Mouse (Mus musculus): ENCODE data around the gene Bax.
A peak's percentile ranks its signal among the peaks of the same experiment; 100 is the strongest.
"Not testable (repeated sequence)": the region's sequence is repeated elsewhere in the genome, so short reads cannot be mapped to it uniquely, and the experiment has no call there.

Gene Bax

GRCm38 (mm10) chr7:45466283-45467089, at the start of gene Bax:
Bax (minus strand) TSS chr7:45466898.
- peak; percentile 99 for DNase-seq

DNA sequence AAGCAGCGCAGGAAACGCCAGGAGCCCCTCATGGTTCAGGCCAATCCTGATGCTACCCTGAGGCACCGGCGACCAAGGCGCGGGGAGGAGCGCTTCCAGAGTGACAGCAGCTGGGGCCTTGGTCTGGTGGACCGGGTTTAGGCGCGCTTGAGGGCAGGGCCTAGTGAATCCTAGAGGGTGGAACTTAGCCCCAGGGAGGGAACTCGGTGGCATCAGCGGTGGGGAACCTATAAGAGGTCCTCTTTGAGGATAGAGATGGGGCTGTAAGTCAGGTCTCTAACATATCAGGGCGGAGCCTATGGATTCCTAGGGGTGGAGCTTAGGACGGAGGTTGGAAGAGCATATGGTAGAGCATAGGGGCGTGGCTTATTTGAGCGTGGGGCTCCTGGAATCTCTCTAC, 48.7 kb upstream of the Bax start:
- no peak for DNase-seq

DNA sequence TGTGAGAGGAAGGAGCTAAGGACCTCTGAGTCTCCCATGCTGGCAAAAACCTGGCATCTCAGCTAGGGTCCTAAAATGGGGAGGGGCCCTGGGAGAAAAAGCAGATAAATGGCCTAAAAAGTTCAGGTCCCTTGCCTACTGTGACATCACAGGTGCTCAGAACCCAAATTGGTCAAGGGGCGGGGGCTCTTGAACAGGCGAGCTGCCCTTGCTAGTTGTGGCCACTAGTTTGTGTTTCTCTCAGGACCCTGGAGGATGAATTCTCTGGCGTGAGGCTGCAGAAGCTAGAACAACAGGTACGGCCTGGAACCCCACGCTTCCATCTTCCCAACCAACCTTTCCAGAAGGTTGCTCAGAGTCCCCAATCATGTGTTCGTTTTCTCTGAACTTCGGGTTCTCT, 47.7 kb upstream of the Bax start:
- no peak for DNase-seq

GRCm38 (mm10) chr7:45509912-45510787, 43.5 kb upstream of the Bax start, which contains the start of gene Nucb1:
Nucb1 (minus strand) TSS chr7:45510406.
- peak; percentile 97 for DNase-seq

DNA sequence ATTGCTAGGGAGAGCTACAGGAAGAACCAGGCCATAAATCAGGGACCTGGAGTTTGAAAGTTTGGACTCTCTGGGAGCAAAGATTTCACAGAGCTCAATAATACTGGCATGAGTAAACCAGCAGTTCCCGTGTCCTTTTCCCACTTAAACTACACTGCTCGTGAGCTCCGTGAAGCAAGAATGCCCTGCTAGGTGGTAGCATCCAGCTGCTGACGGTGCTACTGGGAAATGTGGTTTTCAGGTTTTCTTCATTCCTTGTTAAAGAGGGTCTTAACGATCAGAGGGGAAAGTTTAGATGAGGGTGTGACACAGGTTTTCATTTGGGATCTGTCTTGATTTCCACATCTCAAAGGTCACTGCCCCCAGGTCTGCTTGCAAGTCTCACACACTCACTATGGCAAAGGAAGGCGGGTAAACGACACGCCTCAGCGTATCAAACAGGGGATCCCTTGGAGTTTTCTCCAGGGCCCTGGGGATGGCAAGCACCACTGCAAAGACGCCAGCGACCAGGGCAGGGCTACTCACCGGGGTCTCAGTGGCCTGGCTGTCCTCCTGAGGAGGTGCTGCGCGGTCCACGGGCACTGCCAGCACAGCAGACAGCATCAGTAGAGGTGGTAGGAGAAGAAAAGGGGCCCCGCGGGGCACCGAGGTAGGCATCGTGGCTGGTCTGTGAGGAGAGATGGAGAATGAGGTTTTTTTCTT, 42.6 kb upstream of the Bax start:
- DNase-seq, result no peak

DNA sequence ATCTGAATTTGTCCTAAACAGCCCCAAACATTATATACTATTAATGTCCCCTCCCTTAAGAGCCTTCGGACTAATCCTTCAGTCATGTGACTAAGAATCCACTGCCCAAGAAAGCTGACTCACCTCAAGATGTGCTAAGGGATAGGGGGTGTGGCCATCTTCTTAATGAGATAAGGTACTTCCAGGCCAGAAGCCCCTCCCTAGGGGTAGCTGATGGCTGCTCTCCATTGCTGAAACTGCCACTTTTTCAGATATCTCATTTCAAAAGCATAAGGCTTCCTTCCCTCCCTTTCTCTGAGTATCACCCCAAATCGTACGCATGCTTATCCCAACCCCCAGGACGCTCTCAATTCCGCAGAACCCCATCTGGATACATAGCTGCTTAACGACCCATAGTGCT, 41.9 kb upstream of the Bax start:
- DNase-seq, result no peak

- DNase-seq, result no peak
Observed at GRCm38 (mm10) chr7:45507583-45507982, 40.9 kb upstream of the Bax start.

DNA sequence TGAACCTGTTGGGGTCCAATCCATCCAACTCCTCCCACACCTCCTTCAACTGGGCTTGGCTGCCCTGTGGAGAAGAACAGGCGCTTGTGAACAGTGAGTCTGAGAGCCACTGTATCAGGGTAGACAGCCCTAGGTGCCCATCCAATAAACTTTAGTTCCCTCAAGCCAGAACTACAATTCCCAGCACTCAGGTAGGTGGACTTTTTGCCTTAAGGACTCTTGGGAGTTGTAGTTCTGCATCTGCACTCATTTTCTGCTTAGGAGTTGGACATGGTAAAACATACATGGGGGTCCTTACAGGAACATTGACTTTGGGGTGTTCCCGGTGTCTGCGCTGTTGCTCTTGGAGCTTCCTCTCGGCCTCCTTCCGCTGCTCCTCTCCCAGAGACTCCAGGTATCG, 31.7 kb upstream of the Bax start:
- no peak for DNase-seq

GRCm38 (mm10) chr7:45494548-45494947, 27.9 kb upstream of the Bax start:
- no peak for DNase-seq

GRCm38 (mm10) chr7:45492951-45493350, 26.3 kb upstream of the Bax start:
- peak; percentile 72 for DNase-seq

GRCm38 (mm10) chr7:45492225-45492844, 25.6 kb upstream of the Bax start:
- DNase-seq, result no peak

GRCm38 (mm10) chr7:45491264-45491663, 24.6 kb upstream of the Bax start:
- DNase-seq, result no peak

- no peak for DNase-seq
Observed at GRCm38 (mm10) chr7:45490822-45491221, 24.1 kb upstream of the Bax start.

- no peak for DNase-seq
Observed at GRCm38 (mm10) chr7:45489578-45489977, 22.9 kb upstream of the Bax start.

DNA sequence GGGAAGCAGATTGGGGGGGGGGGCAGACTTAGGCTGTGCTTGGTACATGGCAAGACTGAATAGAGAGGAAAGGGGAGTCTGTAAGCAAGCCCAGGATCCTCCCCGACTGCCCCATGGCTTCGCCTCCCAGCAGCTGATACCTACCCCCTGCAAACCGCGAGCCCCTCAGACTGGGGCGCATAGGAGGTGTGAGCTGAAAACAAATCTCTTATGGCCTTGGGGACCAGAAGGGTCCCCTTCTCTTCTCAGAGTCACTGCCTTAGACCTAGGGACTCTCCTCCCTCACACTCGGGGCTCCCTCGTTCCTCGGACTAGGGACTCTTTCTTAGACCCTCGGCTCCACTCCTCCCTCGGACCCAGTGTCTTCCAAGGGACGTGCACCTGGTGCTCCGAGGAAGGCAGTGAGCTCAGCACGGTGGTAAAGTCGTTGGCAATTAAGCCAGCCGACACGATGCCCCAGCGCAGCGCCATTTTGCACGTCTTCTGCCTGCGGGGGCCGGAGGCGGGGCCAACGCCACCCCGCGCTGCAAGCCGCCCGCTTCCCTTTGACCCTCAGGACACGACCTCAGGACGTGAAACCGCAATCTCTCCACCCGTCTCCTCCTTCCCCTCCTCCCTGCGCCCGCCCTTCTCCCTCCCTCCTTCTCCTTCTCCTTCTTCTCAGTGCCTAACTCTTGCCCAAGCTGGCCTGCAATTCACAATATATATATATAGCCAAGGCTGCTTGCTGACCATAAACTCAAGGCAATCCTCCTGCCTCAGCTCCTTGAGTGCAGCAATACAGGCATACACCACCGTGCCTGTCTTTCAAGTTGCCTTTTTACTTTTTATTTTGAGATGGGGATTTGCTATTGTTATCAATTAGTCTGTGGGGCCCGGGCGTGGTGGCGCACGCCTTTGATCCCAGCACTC, 21.9 kb upstream of the Bax start, which contains the start of gene Dhdh:
Dhdh (minus strand) TSS at position 513 of the 912 bp plus-strand sequence.
- DNase-seq, result peak; percentile 78 to 79

DNA sequence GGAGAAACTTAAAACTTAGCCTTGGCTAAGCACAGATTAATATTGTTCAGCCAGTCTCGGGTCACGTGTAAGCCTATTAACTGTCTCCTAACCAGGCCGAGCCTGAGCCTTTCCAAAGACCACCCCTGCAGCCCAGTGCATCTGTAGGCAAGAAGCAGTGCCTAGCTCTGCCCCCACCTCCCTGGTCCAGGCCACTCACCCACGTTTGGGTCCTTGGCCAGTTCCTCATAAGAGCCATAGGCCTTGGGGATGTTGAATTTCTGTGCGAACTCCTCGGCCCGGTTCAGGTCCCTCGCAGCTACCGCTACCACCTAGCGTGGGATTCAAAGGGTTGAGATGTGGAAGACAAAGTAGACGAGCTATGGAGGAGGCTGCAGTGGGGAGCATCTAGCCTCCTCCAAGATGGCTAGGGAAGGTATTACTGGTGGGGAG, 21.2 kb upstream of the Bax start:
- no peak for DNase-seq

DNA sequence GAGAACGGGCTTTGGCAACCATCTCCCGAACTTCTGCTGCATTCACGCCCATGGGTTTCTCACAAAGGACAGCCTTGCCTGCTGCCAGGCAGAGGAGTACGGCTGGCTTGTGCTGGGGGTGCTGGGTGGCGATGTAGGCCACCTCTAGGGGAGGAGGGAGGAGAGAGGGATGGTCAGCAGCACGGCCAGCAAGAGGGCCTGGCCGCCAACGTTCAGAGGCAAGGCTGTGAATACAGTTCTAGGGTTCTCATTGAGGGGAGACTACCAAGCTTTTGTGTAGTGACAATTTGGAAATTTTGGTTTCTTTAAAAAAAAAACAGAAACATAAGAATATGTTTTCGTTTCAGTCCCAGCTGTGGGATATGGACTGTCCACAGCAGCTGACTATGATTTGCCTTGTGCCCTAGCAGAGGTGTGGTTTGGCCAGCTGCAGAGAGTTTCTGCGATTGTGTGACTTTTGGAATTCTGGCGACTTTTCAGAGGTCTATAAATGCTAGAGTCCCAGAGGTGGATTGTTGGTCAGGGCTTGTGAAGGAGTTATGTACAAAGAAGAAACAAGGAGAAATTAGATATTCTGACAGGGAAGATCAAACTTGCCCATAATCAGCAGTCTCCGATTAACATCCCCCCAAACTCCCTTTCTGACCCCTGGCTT, 20.2 kb upstream of the Bax start, which contains the start of gene Gm45808:
Gm45808 (minus strand) TSS at position 51 of the 655 bp plus-strand sequence.
- DNase-seq, result no peak

- DNase-seq, result no peak
Observed at GRCm38 (mm10) chr7:45486158-45486557, 19.5 kb upstream of the Bax start.

- DNase-seq, result not testable (repeated sequence)
Observed at GRCm38 (mm10) chr7:45484985-45485384, 18.3 kb upstream of the Bax start.

- no peak for DNase-seq
Observed at GRCm38 (mm10) chr7:45482166-45482565, 15.5 kb upstream of the Bax start.
